Mouse (Mus musculus) testis, adult 2 months (tissue): ENCODE measurements around the gene Olfm3.

Experiments
- CTCF ChIP-seq: fragments of 200-500 bp; IDR thresholded peaks from 2 replicates; pipeline ENCODE4 v1.5.1; 2012; ENCODE audit warnings: low read depth, mild to moderate bottlenecking, inconsistent platforms, low read length, moderate library complexity; ENCODE audit not compliant: control insufficient read depth, insufficient read depth, insufficient replicate concordance
- POLR2A ChIP-seq: fragments of 200-500 bp; IDR thresholded peaks from 2 replicates; pipeline ENCODE4 v1.6.1; 2012; ENCODE audit warnings: low read depth, mild to moderate bottlenecking, inconsistent platforms, low read length, moderate library complexity; ENCODE audit not compliant: control insufficient read depth

DNA sequence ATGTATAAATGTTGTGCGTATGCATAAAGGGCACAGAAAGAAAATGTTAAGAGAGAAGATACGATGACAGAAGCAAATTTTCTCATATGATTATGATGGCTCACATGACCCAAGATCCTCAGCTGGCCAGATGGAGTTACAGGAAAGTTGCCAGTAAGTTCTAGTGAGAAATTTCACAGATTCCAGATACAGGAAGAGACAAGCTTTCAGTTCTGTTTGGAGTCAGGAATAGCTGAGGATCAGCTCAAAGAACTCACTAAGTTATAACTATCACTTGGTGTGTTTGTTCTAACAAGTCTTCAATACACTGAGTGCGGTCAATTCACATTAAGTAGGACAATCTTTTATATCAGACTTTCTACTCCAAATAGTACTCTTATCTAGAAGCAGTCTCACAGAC is 16.2 kb downstream of the Olfm3 start:
- no peak for TF ChIP-seq CTCF
- TF ChIP-seq POLR2A: no peak
